Mouse (Mus musculus): ENCODE results near the gene Arpc2.

GRCm38 (mm10) chr1:74293306-74293960 is 57.5 kb downstream of the Arpc2 start:
- TF ChIP-seq POLR2A (IDR thresholded peaks at IDR 0.05; ENCODE audit: control insufficient read depth, low read depth, low read length) = no peak
- TF ChIP-seq CTCF (IDR thresholded peaks at IDR 0.05; ENCODE audit: control insufficient read depth, insufficient read depth, insufficient replicate concordance, low read depth, low read length) = no peak

Measured in testis, adult 2 months (tissue).